Mouse (Mus musculus) G1E (cell line): ENCODE results near the gene Igfbp2.

Experiments
- CTCF ChIP-seq: IDR thresholded peaks from 2 replicates; pipeline ENCODE4 v1.5.1; 2012; ENCODE audit warnings: low read depth, low read length, inconsistent platforms, mixed read lengths
- GATA1 ChIP-seq: IDR thresholded peaks from 2 replicates; pipeline ENCODE4 v1.6.1; 2012; ENCODE audit warnings: borderline replicate concordance, low read length, inconsistent platforms, mixed read lengths
- POLR2AphosphoS5 ChIP-seq: IDR thresholded peaks from 2 replicates; pipeline ENCODE4 v1.6.1; 2012; ENCODE audit warnings: low read depth, low read length, inconsistent platforms; ENCODE audit not compliant: insufficient replicate concordance
- TAL1 ChIP-seq: conservative IDR thresholded peaks from 2 replicates; pipeline ENCODE4 v1.6.1; 2012; ENCODE audit warnings: low read depth, low read length, inconsistent platforms, mixed read lengths

DNA sequence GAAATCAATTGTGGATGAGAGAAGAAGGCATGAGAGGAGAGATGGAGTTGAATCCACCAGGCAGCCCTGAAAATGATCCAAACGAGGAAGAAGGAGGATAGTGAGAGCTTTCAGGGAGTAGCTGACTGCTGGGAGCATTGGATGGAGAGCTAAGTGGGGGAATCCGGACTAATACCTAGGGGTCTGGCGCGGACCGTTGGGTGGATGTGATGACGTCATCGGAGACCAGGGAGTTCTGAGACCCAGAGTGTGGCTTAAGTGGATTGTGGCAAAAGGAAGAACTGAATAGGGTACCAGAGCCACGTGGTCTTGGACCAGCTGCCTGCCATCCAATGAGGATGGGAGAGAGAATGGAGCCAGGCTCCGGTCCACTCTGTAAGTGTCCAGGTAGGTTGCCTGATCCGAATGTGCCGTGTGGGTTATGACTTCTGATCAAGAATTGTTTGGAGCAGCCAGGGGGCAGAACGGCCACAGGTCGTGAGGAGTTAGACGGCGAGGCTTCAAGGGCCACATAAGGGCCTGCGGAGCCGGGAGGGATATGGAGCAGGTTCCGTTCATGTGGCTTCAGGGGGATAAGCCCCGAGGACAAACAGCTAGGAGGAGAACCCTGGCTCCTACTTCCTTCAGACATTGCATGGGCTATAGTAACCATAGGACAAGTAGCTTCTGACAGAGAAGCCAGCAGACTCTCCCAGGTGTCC is 32.1 kb downstream of the Igfbp2 start:
- TF ChIP-seq CTCF (no peak), GATA1 (no peak), TAL1 (no peak), POLR2AphosphoS5 (no peak)
